Mouse (Mus musculus) CH12.LX (cell line): ENCODE results near the gene Ifi202b.

Experiments used
- CTCF ChIP-seq, 2 experiments: IDR thresholded peaks in 1 of 2; conservative IDR thresholded peaks in 1 of 2; 2 replicates each; pipeline ENCODE4 v1.5.1; 2011 to 2012; ENCODE audit warnings: low read depth in 2 of 2, low read length in 2 of 2, improper control_type of control experiment in 1 of 2, inconsistent platforms in 1 of 2, mild to moderate bottlenecking in 1 of 2, moderate library complexity in 1 of 2
- MAX ChIP-seq: IDR thresholded peaks from 2 replicates; pipeline ENCODE4 v1.6.1; 2011; ENCODE audit warnings: low read length, improper control_type of control experiment
- NRF1 ChIP-seq: IDR thresholded peaks from 2 replicates; pipeline ENCODE4 v1.6.1; 2014; ENCODE audit warnings: low read depth, mild to moderate bottlenecking, inconsistent platforms, low read length, improper control_type of control experiment, moderate library complexity
- POLR2A ChIP-seq: IDR thresholded peaks from 2 replicates; pipeline ENCODE4 v1.6.1; 2011; ENCODE audit warnings: low read depth, mild to moderate bottlenecking, improper control_type of control experiment, low read length
- POLR2AphosphoS2 ChIP-seq: IDR thresholded peaks from 2 replicates; pipeline ENCODE4 v1.6.1; 2011; ENCODE audit warnings: low read depth, low read length, improper control_type of control experiment
- SMC3 ChIP-seq: IDR thresholded peaks from 2 replicates; pipeline ENCODE4 v1.6.1; 2011; ENCODE audit warnings: low read depth, low read length, improper control_type of control experiment
- ZC3H11A ChIP-seq: IDR thresholded peaks from 2 replicates; pipeline ENCODE4 v1.6.1; 2012; ENCODE audit warnings: low read depth, mild to moderate bottlenecking, inconsistent platforms, low read length, improper control_type of control experiment
- ZNF384 ChIP-seq: IDR thresholded peaks from 2 replicates; pipeline ENCODE4 v1.6.1; 2012; ENCODE audit warnings: low read depth, low read length, improper control_type of control experiment, inconsistent platforms

DNA sequence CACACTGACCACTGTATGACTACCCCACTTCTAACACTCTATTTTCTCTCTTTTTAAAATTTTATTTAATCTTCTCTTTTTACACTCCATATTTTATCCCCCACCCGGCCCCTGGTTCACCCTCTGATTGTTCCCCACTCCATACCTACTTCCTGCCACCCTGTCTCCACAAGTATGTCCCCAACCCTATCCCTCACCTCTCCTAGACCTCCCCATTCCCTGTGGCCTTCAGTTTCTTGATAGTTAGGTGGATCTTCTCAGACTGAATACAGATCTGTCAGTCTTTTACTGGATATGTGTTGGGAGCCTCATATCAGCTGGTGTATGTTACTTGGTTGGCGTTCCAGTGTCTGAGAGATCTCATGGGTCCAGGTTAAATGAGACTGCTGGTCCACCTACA, 68.0 kb downstream of the Ifi202b start:
- TF ChIP-seq MAX (no peak), POLR2A (no peak), SMC3 (no peak), CTCF (conservative IDR thresholded peaks at IDR 0.05 in 1 of 2, IDR thresholded peaks at IDR 0.05 in 1 of 2; ENCODE audit: low read depth in 2 of 2, low read length in 2 of 2) (no peak), ZNF384 (no peak), POLR2AphosphoS2 (no peak), NRF1 (no peak), ZC3H11A (no peak)
